Mouse (Mus musculus) midbrain, embryonic 16.5 days (tissue): ENCODE measurements around the gene Ttc7b. TPM values are rescaled to one million over a fixed set of nuclear protein-coding genes. Genes with fewer than 3 reads are reported as not detected.

Experiments
- ATAC-seq: fragments of 200-750 bp; cut with Nextera tagmentation; 2 replicates; pipeline ENCODE4 v1.8.0; 2017; ENCODE audit warnings: moderate TSS enrichment
- H3K27ac ChIP-seq: fragments of 300-500 bp; sonication (generic); 2 replicates; pipeline ENCODE4 v1.5.1; 2014; ENCODE audit warnings: mild to moderate bottlenecking, low read length, mixed read lengths
- H3K27me3 ChIP-seq: fragments of 300-500 bp; sonication (generic); 2 replicates; pipeline ENCODE4 v1.6.1; 2014; ENCODE audit warnings: low read depth, low read length, mixed read lengths; ENCODE audit not compliant: control insufficient read depth, insufficient read depth
- H3K36me3 ChIP-seq: fragments of 300-500 bp; sonication (generic); 2 replicates; pipeline ENCODE4 v1.6.1; 2014; ENCODE audit warnings: mild to moderate bottlenecking, low read length, moderate library complexity, mixed read lengths; ENCODE audit not compliant: control insufficient read depth, insufficient read depth
- H3K4me1 ChIP-seq: fragments of 300-500 bp; sonication (generic); 2 replicates; pipeline ENCODE4 v1.6.1; 2014; ENCODE audit warnings: mild to moderate bottlenecking, low read length, mixed read lengths; ENCODE audit not compliant: control insufficient read depth, insufficient read depth
- H3K4me2 ChIP-seq: fragments of 300-500 bp; sonication (generic); 2 replicates; pipeline ENCODE4 v1.6.1; 2014; ENCODE audit warnings: mild to moderate bottlenecking, low read length, mixed read lengths
- H3K4me3 ChIP-seq: fragments of 300-500 bp; sonication (generic); 2 replicates; pipeline ENCODE4 v1.5.1; 2014; ENCODE audit warnings: low read depth, mild to moderate bottlenecking, low read length, moderate library complexity, mixed read lengths
- H3K9ac ChIP-seq: fragments of 300-500 bp; sonication (generic); 2 replicates; pipeline ENCODE4 v1.6.1; 2014; ENCODE audit warnings: low read depth, low read length, mixed read lengths
- H3K9me3 ChIP-seq: fragments of 300-500 bp; sonication (generic); replicated peaks from 2 replicates; pipeline ENCODE4 v1.6.1; 2014; ENCODE audit warnings: mild to moderate bottlenecking, low read length, mixed read lengths; ENCODE audit not compliant: control insufficient read depth, poor library complexity, severe bottlenecking
- WGBS: fragments of 180-500 bp; shearing (Covaris S2); extraction: QIAGEN DNeasy Blood & Tissue Kit; methylation state at CpG from one replicate; pipeline ENCODE4 v1.1.7; 2014; 5-methylcytosine and 5-hydroxymethylcytosine counted together
- polyA plus RNA-seq: library from polyadenylated mRNA; unstranded; fragments of >200 nt; fragmentation: Nextera tagmentation; extraction: Ambion mirVana; gene quantifications from 2 replicates; pipeline ENCODE4 v1.2.1, GENCODE M21; 2015

Ttc7b gene
- polyA plus RNA-seq, 1 experiment from 2014 or later, result 7.2 TPM

DNA sequence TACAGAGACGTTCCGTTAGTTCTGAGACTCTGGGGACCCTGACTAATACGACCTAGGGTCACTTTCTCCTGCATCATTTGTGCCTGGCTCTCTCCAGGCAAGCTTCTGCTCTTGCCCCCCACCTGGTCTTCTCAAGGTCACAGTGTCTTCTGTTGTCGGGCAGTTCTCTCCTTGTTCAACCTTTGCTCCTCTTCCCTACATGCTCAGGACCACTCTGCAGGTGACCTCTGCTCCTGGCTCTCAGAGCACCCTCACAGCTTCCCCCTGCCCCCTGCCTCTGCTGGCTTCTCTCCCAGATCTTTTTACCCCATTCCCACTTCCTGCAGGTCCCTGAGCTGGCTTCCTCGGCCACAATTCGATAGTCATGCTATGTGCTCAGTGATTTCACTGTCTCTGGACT, 77.2 kb downstream of the Ttc7b start:
- ATAC-seq, result no peak
- Histone ChIP-seq H3K4me1 (no peaks in the 10 kb centered on the region; the same call in 1 of the 2 replicates), H3K4me2 (no peak overlapping the region), H3K4me3 (no peak overlapping the region), H3K27me3 (no peaks in the 10 kb centered on the region), H3K9ac (no peak overlapping the region), H3K36me3 (peaks cover 6% of the 10 kb centered on the region; the same call in 1 of the 2 replicates), H3K27ac (no peak overlapping the region), H3K9me3 (no peaks in the 10 kb centered on the region)
- WGBS, result 76% methylated on average over 6 of the region's 6 CpGs

DNA sequence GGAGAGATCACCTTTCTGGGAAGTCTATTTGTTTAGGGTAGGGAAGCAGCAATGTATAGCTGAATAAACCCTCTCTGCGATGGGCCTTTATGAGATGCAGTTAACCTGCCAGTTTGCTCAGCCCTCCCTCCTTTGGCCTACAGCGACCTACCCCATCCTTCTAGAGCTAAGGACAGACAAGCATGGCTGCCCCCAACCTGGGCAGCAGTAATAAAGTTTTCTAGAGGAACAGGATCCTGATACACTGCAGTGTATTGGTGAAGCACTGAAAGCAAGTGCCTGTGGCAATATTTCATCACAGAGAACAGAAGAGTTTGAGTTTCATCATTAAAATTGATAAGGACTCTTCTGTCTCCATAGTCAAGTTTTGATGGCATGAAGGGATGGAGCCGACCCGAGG, 79.0 kb downstream of the Ttc7b start:
- no peak overlapping the region for H3K9ac ChIP-seq
- H3K4me1 ChIP-seq, result no peaks in the 10 kb centered on the region; the same call in none of the 2 replicates
- no peaks in the 10 kb centered on the region for H3K9me3 ChIP-seq
- H3K27ac ChIP-seq, result no peak overlapping the region
- H3K4me2 ChIP-seq, result no peak overlapping the region
- H3K4me3 ChIP-seq, result no peak overlapping the region
- WGBS, result 87% methylated on average over 4 of the region's 4 CpGs
- peaks cover 6% of the 10 kb centered on the region; the same call in 1 of the 2 replicates for H3K36me3 ChIP-seq
- H3K27me3 ChIP-seq, result no peaks in the 10 kb centered on the region
- no peak for ATAC-seq

- ATAC-seq, result no peak
- H3K27ac ChIP-seq, result no peak overlapping the region
- H3K4me1 ChIP-seq, result no peaks in the 10 kb centered on the region; the same call in none of the 2 replicates
- H3K36me3 ChIP-seq, result 0 out of 2 replicates have a peak, but pooled peaks cover 2% of the 10 kb centered on the region
- H3K27me3 ChIP-seq, result no peaks in the 10 kb centered on the region
- H3K4me2 ChIP-seq, result no peak overlapping the region
- no peak overlapping the region for H3K9ac ChIP-seq
- H3K9me3 ChIP-seq, result no peaks in the 10 kb centered on the region
- 75% methylated on average over 3 of the region's 3 CpGs for WGBS
- no peak overlapping the region for H3K4me3 ChIP-seq
Measured at GRCm38 (mm10) chr12:100439883-100440282, 80.7 kb downstream of the Ttc7b start.

DNA sequence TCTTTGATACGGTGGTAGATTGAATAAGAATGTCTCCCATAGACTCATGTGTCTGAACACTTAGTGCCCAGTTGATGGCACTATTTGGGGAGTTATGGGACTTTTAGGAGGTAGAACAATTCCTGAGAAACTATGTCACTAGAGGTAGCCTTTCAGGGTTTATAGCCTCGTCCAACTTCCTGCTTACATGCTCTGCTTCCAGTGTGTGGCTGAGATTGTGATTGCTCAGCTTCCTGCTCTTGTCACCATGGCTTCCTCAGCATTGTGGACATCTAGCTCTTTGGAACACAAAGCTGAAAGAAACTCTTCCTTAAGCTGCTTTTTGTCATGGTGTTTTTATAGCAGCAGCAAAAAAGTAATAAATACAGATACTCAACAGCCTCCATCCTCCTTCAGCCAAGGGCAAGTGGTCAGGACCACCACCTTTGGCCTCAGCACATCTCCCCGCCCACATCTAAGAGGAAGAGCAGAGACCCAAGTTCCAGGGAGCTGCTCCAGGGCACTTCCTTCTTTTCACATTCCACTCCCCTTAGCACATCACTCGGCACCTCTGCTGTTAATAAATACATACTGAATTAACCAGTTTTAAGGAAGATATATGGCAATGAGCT, 81.4 kb downstream of the Ttc7b start:
- Histone ChIP-seq H3K4me1 (no peaks in the 10 kb centered on the region; the same call in none of the 2 replicates), H3K27me3 (no peaks in the 10 kb centered on the region), H3K9ac (no peak overlapping the region), H3K36me3 (0 out of 2 replicates have a peak, but pooled peaks cover 2% of the 10 kb centered on the region), H3K27ac (no peak overlapping the region), H3K4me2 (no peak overlapping the region), H3K9me3 (no peaks in the 10 kb centered on the region), H3K4me3 (no peak overlapping the region)
- ATAC-seq, result no peak
- WGBS, result 79% methylated on average over 4 of the region's 4 CpGs

DNA sequence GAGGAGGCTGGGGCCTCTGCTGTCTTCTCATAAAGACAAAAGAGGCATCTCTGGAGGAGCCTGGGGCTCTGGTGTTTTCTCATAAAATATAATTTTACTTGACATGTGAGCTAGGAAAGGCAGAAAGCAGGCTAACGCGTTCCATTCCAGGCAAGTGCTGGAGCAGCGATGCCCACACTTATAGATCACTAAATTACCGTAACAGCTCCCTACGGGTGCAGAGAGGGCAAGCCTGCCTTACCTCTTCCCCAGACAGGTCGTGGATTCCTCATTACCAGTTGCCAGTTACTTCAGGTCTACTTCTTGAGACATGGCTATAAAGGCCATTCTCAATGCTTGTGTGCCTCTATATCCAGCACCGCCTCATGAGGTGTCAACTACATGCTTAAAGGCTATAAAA, 82.1 kb downstream of the Ttc7b start:
- no peak overlapping the region for H3K4me2 ChIP-seq
- H3K4me1 ChIP-seq, result no peaks in the 10 kb centered on the region; the same call in none of the 2 replicates
- no peaks in the 10 kb centered on the region for H3K9me3 ChIP-seq
- H3K4me3 ChIP-seq, result no peak overlapping the region
- H3K27ac ChIP-seq, result peak overlapping the region; percentile 31; the same call in 1 of the 2 replicates
- H3K9ac ChIP-seq, result no peak overlapping the region
- H3K36me3 ChIP-seq, result 0 out of 2 replicates have a peak, but pooled peaks cover 2% of the 10 kb centered on the region
- no peak for ATAC-seq
- 70% methylated on average over 7 of the region's 7 CpGs for WGBS
- no peaks in the 10 kb centered on the region for H3K27me3 ChIP-seq

GRCm38 (mm10) chr12:100437862-100438261, 82.8 kb downstream of the Ttc7b start:
- 93% methylated on average over 5 of the region's 5 CpGs for WGBS
- no peak for ATAC-seq
- Histone ChIP-seq H3K9me3 (no peaks in the 10 kb centered on the region), H3K4me1 (no peaks in the 10 kb centered on the region; the same call in none of the 2 replicates), H3K9ac (no peak overlapping the region), H3K4me3 (no peak overlapping the region), H3K27me3 (no peaks in the 10 kb centered on the region), H3K36me3 (0 out of 2 replicates have a peak, but pooled peaks cover 2% of the 10 kb centered on the region), H3K4me2 (no peak overlapping the region), H3K27ac (no peak overlapping the region; the same call in 1 of the 2 replicates)

- H3K4me2 ChIP-seq, result no peak overlapping the region
- no peaks in the 10 kb centered on the region for H3K27me3 ChIP-seq
- 91% methylated on average over 1 of the region's 1 CpGs for WGBS
- H3K27ac ChIP-seq, result no peak overlapping the region
- H3K9me3 ChIP-seq, result no peaks in the 10 kb centered on the region
- no peak overlapping the region for H3K9ac ChIP-seq
- H3K36me3 ChIP-seq, result 0 out of 2 replicates have a peak, but pooled peaks cover 2% of the 10 kb centered on the region
- ATAC-seq, result no peak
- no peaks in the 10 kb centered on the region; the same call in none of the 2 replicates for H3K4me1 ChIP-seq
- H3K4me3 ChIP-seq, result no peak overlapping the region
Measured at GRCm38 (mm10) chr12:100435763-100436162, 84.9 kb downstream of the Ttc7b start.

GRCm38 (mm10) chr12:100431830-100432229, 88.8 kb downstream of the Ttc7b start:
- Histone ChIP-seq H3K27me3 (no peaks in the 10 kb centered on the region), H3K4me2 (no peak overlapping the region), H3K27ac (no peak overlapping the region), H3K4me3 (no peak overlapping the region), H3K4me1 (no peaks in the 10 kb centered on the region), H3K9ac (no peak overlapping the region), H3K9me3 (no peaks in the 10 kb centered on the region), H3K36me3 (0 out of 2 replicates have a peak, but pooled peaks cover 2% of the 10 kb centered on the region)
- ATAC-seq, result no peak
- WGBS, result 90% methylated on average over 6 of the region's 6 CpGs

DNA sequence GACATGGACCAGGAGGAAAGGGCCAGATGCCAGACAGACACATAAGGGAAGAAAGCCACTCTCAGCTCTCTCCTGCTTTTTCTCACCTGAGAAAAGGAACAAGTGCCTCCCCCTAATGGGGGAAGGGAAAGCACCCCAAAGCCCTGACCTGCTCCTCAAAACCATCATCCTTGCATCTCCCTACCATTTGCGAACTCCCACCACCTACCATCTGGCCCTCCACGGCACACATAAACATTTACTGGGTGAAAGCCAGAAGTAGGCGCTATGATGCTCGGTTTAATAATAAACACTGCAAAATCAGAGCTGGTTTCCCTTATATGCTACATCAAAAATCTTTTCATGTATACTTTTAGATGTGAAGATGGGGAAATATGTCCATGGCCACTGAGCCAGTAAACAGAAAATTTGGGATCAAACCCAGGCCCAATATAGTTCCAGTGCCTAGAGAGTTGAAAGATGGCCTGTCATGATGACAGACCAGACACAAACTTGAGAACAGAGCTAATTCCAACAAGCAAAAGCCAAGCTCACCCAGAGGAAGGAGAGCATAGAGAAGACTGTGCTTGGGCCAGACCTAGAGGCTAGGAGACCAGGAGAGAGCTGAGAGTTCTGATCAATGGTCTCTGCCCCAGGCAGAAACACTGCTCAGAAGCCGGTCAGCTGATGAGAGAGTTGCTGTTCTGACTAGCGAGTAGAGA, 91.1 kb downstream of the Ttc7b start:
- Histone ChIP-seq H3K9ac (no peak overlapping the region), H3K9me3 (no peaks in the 10 kb centered on the region), H3K36me3 (no peaks in the 10 kb centered on the region), H3K4me3 (no peak overlapping the region), H3K4me2 (no peak overlapping the region), H3K4me1 (peaks cover 4% of the 10 kb centered on the region; the same call in 1 of the 2 replicates), H3K27ac (no peak overlapping the region), H3K27me3 (no peaks in the 10 kb centered on the region)
- 97% methylated on average over 6 of the region's 6 CpGs for WGBS
- no peak for ATAC-seq
